Mouse (Mus musculus): ENCODE results near the gene Arntl. TPM values are rescaled to one million over a fixed set of nuclear protein-coding genes. Genes with fewer than 3 reads are reported as not detected.
A peak's percentile ranks its signal among the peaks of the same experiment; 100 is the strongest.

Gene Arntl
- polyA plus RNA-seq (2016; fragmentation: Nextera tagmentation; extraction: Ambion mirVana): 8.5 and 9.8 TPM in 2 replicates

GRCm38 (mm10) chr7:113206644-113207470, at the start of gene Arntl:
TSS of gene Arntl (plus strand) at chr7:113207465.
- peak; percentile 98 for ATAC-seq (ENCODE audit: insufficient number of reproducible peaks, insufficient read depth, low FRiP score, low TSS enrichment)
- WGBS: under 1% methylated on average over 52 of the region's 52 CpGs
- H3K4me2 ChIP-seq (replicated peaks): peak within 1 kb of the TSS; percentile 60
- peak within 1 kb of the TSS; percentile 61 for H3K4me3 ChIP-seq
- peaks cover 10% of the 10 kb centered on the region; the same call in 1 of the 2 replicates for H3K4me1 ChIP-seq
- no peaks in the 10 kb centered on the region for H3K36me3 ChIP-seq
- peak within 1 kb of the TSS; percentile 45 for H3K9ac ChIP-seq
- H3K27me3 ChIP-seq: peaks cover 57% of the 10 kb centered on the region
- H3K9me3 ChIP-seq: no peaks in the 10 kb centered on the region
- H3K27ac ChIP-seq: peak within 1 kb of the TSS; percentile 54

GRCm38 (mm10) chr7:113161077-113161698, 46.1 kb upstream of the Arntl start:
- Histone ChIP-seq H3K4me2 (replicated peaks) (no peak overlapping the region), H3K27me3 (no peaks in the 10 kb centered on the region), H3K27ac (no peak overlapping the region), H3K4me3 (no peak overlapping the region), H3K9ac (no peak overlapping the region), H3K36me3 (no peaks in the 10 kb centered on the region), H3K4me1 (no peaks in the 10 kb centered on the region), H3K9me3 (no peaks in the 10 kb centered on the region)
- 84% methylated on average over 8 of the region's 8 CpGs for WGBS
- no peak for ATAC-seq (ENCODE audit: insufficient number of reproducible peaks, insufficient read depth, low FRiP score, low TSS enrichment)

- Histone ChIP-seq H3K4me3 (no peak overlapping the region), H3K9me3 (no peaks in the 10 kb centered on the region), H3K36me3 (no peaks in the 10 kb centered on the region), H3K4me1 (no peaks in the 10 kb centered on the region), H3K27ac (no peak overlapping the region), H3K9ac (no peak overlapping the region), H3K27me3 (no peaks in the 10 kb centered on the region), H3K4me2 (replicated peaks) (no peak overlapping the region)
- ATAC-seq (ENCODE audit: insufficient number of reproducible peaks, insufficient read depth, low FRiP score, low TSS enrichment): no peak
- WGBS: 73% methylated on average over 4 of the region's 4 CpGs
Measured at GRCm38 (mm10) chr7:113164719-113165118, 42.5 kb upstream of the Arntl start.

GRCm38 (mm10) chr7:113167092-113167491, 40.2 kb upstream of the Arntl start:
- WGBS: 30% methylated on average over 8 of the region's 8 CpGs
- ATAC-seq (ENCODE audit: insufficient number of reproducible peaks, insufficient read depth, low FRiP score, low TSS enrichment): no peak
- Histone ChIP-seq H3K27ac (no peak overlapping the region), H3K27me3 (no peaks in the 10 kb centered on the region), H3K9ac (no peak overlapping the region), H3K4me3 (no peak overlapping the region), H3K36me3 (no peaks in the 10 kb centered on the region), H3K9me3 (no peaks in the 10 kb centered on the region), H3K4me2 (replicated peaks) (no peak overlapping the region), H3K4me1 (no peaks in the 10 kb centered on the region)

- no peaks in the 10 kb centered on the region for H3K27me3 ChIP-seq
- H3K36me3 ChIP-seq: no peaks in the 10 kb centered on the region
- H3K9me3 ChIP-seq: no peaks in the 10 kb centered on the region
- H3K27ac ChIP-seq: no peak overlapping the region
- H3K9ac ChIP-seq: no peak overlapping the region
- 83% methylated on average over 8 of the region's 8 CpGs for WGBS
- no peaks in the 10 kb centered on the region for H3K4me1 ChIP-seq
- H3K4me3 ChIP-seq: no peak overlapping the region
- ATAC-seq (ENCODE audit: insufficient number of reproducible peaks, insufficient read depth, low FRiP score, low TSS enrichment): no peak
- no peak overlapping the region for H3K4me2 ChIP-seq (replicated peaks)
Measured at GRCm38 (mm10) chr7:113168609-113169008, 38.7 kb upstream of the Arntl start.

GRCm38 (mm10) chr7:113172425-113172824, 34.8 kb upstream of the Arntl start:
- no peak overlapping the region for H3K4me2 ChIP-seq (replicated peaks)
- H3K9ac ChIP-seq: no peak overlapping the region
- H3K4me1 ChIP-seq: no peaks in the 10 kb centered on the region
- no peak overlapping the region for H3K4me3 ChIP-seq
- H3K27me3 ChIP-seq: no peaks in the 10 kb centered on the region
- WGBS: 64% methylated on average over 2 of the region's 2 CpGs
- no peak overlapping the region for H3K27ac ChIP-seq
- H3K9me3 ChIP-seq: no peaks in the 10 kb centered on the region
- ATAC-seq (ENCODE audit: insufficient number of reproducible peaks, insufficient read depth, low FRiP score, low TSS enrichment): no peak
- H3K36me3 ChIP-seq: no peaks in the 10 kb centered on the region

- 79% methylated on average over 4 of the region's 4 CpGs for WGBS
- Histone ChIP-seq H3K27me3 (no peaks in the 10 kb centered on the region), H3K4me3 (no peak overlapping the region), H3K4me1 (no peaks in the 10 kb centered on the region), H3K9ac (no peak overlapping the region), H3K4me2 (replicated peaks) (no peak overlapping the region), H3K27ac (no peak overlapping the region), H3K9me3 (no peaks in the 10 kb centered on the region), H3K36me3 (no peaks in the 10 kb centered on the region)
- ATAC-seq (ENCODE audit: insufficient number of reproducible peaks, insufficient read depth, low FRiP score, low TSS enrichment): no peak
Measured at GRCm38 (mm10) chr7:113175481-113175880, 31.8 kb upstream of the Arntl start.

GRCm38 (mm10) chr7:113178073-113178472, 29.2 kb upstream of the Arntl start:
- H3K9ac ChIP-seq: no peak overlapping the region
- 89% methylated on average over 6 of the region's 6 CpGs for WGBS
- H3K4me2 ChIP-seq (replicated peaks): no peak overlapping the region
- H3K27ac ChIP-seq: no peak overlapping the region
- no peaks in the 10 kb centered on the region for H3K9me3 ChIP-seq
- no peaks in the 10 kb centered on the region for H3K36me3 ChIP-seq
- ATAC-seq (ENCODE audit: insufficient number of reproducible peaks, insufficient read depth, low FRiP score, low TSS enrichment): no peak
- H3K4me3 ChIP-seq: no peak overlapping the region
- no peaks in the 10 kb centered on the region for H3K4me1 ChIP-seq
- H3K27me3 ChIP-seq: no peaks in the 10 kb centered on the region

GRCm38 (mm10) chr7:113183787-113184186, 23.5 kb upstream of the Arntl start:
- Histone ChIP-seq H3K27ac (no peak overlapping the region), H3K4me1 (0 out of 2 replicates have a peak, but pooled peaks cover 4% of the 10 kb centered on the region), H3K27me3 (no peaks in the 10 kb centered on the region), H3K36me3 (no peaks in the 10 kb centered on the region), H3K9ac (no peak overlapping the region), H3K4me2 (replicated peaks) (no peak overlapping the region), H3K4me3 (no peak overlapping the region), H3K9me3 (no peaks in the 10 kb centered on the region)
- WGBS: 86% methylated on average over 8 of the region's 8 CpGs
- no peak for ATAC-seq (ENCODE audit: insufficient number of reproducible peaks, insufficient read depth, low FRiP score, low TSS enrichment)

GRCm38 (mm10) chr7:113185056-113185455, 22.2 kb upstream of the Arntl start:
- Histone ChIP-seq H3K27ac (no peak overlapping the region), H3K9ac (no peak overlapping the region), H3K4me2 (replicated peaks) (no peak overlapping the region), H3K4me3 (no peak overlapping the region), H3K4me1 (0 out of 2 replicates have a peak, but pooled peaks cover 4% of the 10 kb centered on the region), H3K9me3 (no peaks in the 10 kb centered on the region), H3K36me3 (no peaks in the 10 kb centered on the region), H3K27me3 (no peaks in the 10 kb centered on the region)
- no peak for ATAC-seq (ENCODE audit: insufficient number of reproducible peaks, insufficient read depth, low FRiP score, low TSS enrichment)

GRCm38 (mm10) chr7:113186041-113186800, 21.0 kb upstream of the Arntl start:
- no peak overlapping the region for H3K9ac ChIP-seq
- no peaks in the 10 kb centered on the region for H3K9me3 ChIP-seq
- H3K27ac ChIP-seq: no peak overlapping the region
- H3K4me3 ChIP-seq: no peak overlapping the region
- no peaks in the 10 kb centered on the region for H3K27me3 ChIP-seq
- ATAC-seq (ENCODE audit: insufficient number of reproducible peaks, insufficient read depth, low FRiP score, low TSS enrichment): no peak
- 0 out of 2 replicates have a peak, but pooled peaks cover 4% of the 10 kb centered on the region for H3K4me1 ChIP-seq
- no peaks in the 10 kb centered on the region for H3K36me3 ChIP-seq
- H3K4me2 ChIP-seq (replicated peaks): no peak overlapping the region
- whole genome bisulfite sequencing: 47% methylated on average over 10 of the region's 10 CpGs

All from embryonic facial prominence, embryonic 12.5 days (tissue).